Mouse (Mus musculus) MEL (cell line): ENCODE results near the gene Gm45623. TPM values are rescaled to one million over a fixed set of nuclear protein-coding genes. Genes with fewer than 3 reads are reported as not detected.

ENCODE experiments used
- DNase-seq: peaks from one replicate; pipeline ENCODE4 v3.0.0; 2011; ENCODE audit warnings: low read depth, low spot score
- H3K27ac ChIP-seq: 2 replicates; pipeline ENCODE4 v1.5.1; 2012; ENCODE audit warnings: low read depth, mild to moderate bottlenecking, control low read depth, low read length, moderate library complexity; ENCODE audit not compliant: control insufficient read depth
- H3K27me3 ChIP-seq, 2 experiments: fragments of 150-350 bp in 1 of 2; sonication (generic) in 1 of 2; 2 replicates each; pipeline ENCODE4 v1.6.1; 2012; ENCODE audit warnings: low read length in 2 of 2, mild to moderate bottlenecking in 2 of 2, improper control_type of control experiment in 1 of 2, moderate library complexity in 1 of 2; ENCODE audit not compliant: insufficient read depth in 2 of 2, control insufficient read depth in 1 of 2
- H3K36me3 ChIP-seq, 2 experiments: 2 replicates each; pipeline ENCODE4 v1.6.1; 2012 to 2014; ENCODE audit warnings: low read length in 2 of 2, improper control_type of control experiment in 1 of 2, inconsistent platforms in 1 of 2, mild to moderate bottlenecking in 1 of 2; ENCODE audit not compliant: insufficient read depth in 2 of 2, control insufficient read depth in 1 of 2
- H3K4me1 ChIP-seq, 2 experiments: fragments of 150-350 bp in 1 of 2; sonication (generic) in 1 of 2; 2 replicates each; pipeline ENCODE4 v1.6.1; 2012; ENCODE audit warnings: low read length in 2 of 2, improper control_type of control experiment in 1 of 2, mild to moderate bottlenecking in 1 of 2; ENCODE audit not compliant: insufficient read depth in 2 of 2, control insufficient read depth in 1 of 2
- H3K4me3 ChIP-seq, 2 experiments: fragments of 150-350 bp in 1 of 2; sonication (generic) in 1 of 2; 2 replicates each; pipeline ENCODE4 v1.5.1; 2012; ENCODE audit warnings: low read depth in 2 of 2, low read length in 2 of 2, mild to moderate bottlenecking in 2 of 2, moderate library complexity in 2 of 2, control low read depth in 1 of 2, improper control_type of control experiment in 1 of 2; ENCODE audit not compliant: control insufficient read depth in 1 of 2, insufficient read depth in 1 of 2
- H3K79me2 ChIP-seq: 2 replicates; pipeline ENCODE4 v1.6.1; 2012; ENCODE audit warnings: mild to moderate bottlenecking, low read length, moderate library complexity; ENCODE audit not compliant: control insufficient read depth, poor library complexity, insufficient read depth
- H3K9ac ChIP-seq: 2 replicates; pipeline ENCODE4 v1.6.1; 2012; ENCODE audit warnings: low read depth, mild to moderate bottlenecking, control low read depth, low read length, moderate library complexity; ENCODE audit not compliant: control insufficient read depth, poor library complexity, severe bottlenecking
- H3K9me3 ChIP-seq: fragments of 150-350 bp; sonication (generic); replicated peaks from 2 replicates; pipeline ENCODE4 v1.6.1; 2012; ENCODE audit warnings: mild to moderate bottlenecking, low read length, improper control_type of control experiment, moderate library complexity; ENCODE audit not compliant: insufficient read depth
- BHLHE40 ChIP-seq: IDR thresholded peaks from 2 replicates; pipeline ENCODE4 v1.6.1; 2012; ENCODE audit warnings: low read depth, mild to moderate bottlenecking, inconsistent platforms, low read length, improper control_type of control experiment, borderline replicate concordance
- ELF1 ChIP-seq: IDR thresholded peaks from 2 replicates; pipeline ENCODE4 v1.6.1; 2014; ENCODE audit warnings: low read depth, mild to moderate bottlenecking, inconsistent platforms, low read length, improper control_type of control experiment, moderate library complexity
- EP300 ChIP-seq, 2 experiments: IDR thresholded peaks; 2 replicates each; pipeline ENCODE4 v1.6.1; 2011; ENCODE audit warnings: improper control_type of control experiment in 2 of 2, low read length in 2 of 2, low read depth in 1 of 2, mild to moderate bottlenecking in 1 of 2
- ETS1 ChIP-seq: IDR thresholded peaks from 2 replicates; pipeline ENCODE4 v1.6.1; 2012; ENCODE audit warnings: low read depth, mild to moderate bottlenecking, inconsistent platforms, low read length, improper control_type of control experiment, moderate library complexity
- GATA1 ChIP-seq: IDR thresholded peaks from 2 replicates; pipeline ENCODE4 v1.6.1; 2011; ENCODE audit warnings: low read depth, low read length, improper control_type of control experiment
- KAT2A ChIP-seq: conservative IDR thresholded peaks from 2 replicates; pipeline ENCODE4 v1.6.1; 2012; ENCODE audit warnings: low read depth, low read length, improper control_type of control experiment, inconsistent platforms
- MAZ ChIP-seq: IDR thresholded peaks from 2 replicates; pipeline ENCODE4 v1.6.1; 2012; ENCODE audit warnings: low read depth, mild to moderate bottlenecking, inconsistent platforms, low read length, improper control_type of control experiment
- MXI1 ChIP-seq: IDR thresholded peaks from 2 replicates; pipeline ENCODE4 v1.6.1; 2011; ENCODE audit warnings: mild to moderate bottlenecking, low read depth, low read length, improper control_type of control experiment
- MYC ChIP-seq: IDR thresholded peaks from 2 replicates; pipeline ENCODE4 v1.6.1; 2011; ENCODE audit warnings: low read depth, mild to moderate bottlenecking, low read length, improper control_type of control experiment, moderate library complexity
- NELFE ChIP-seq: IDR thresholded peaks from 2 replicates; pipeline ENCODE4 v1.6.1; 2011; ENCODE audit warnings: low read depth, low read length, improper control_type of control experiment
- NRF1 ChIP-seq: IDR thresholded peaks from 2 replicates; pipeline ENCODE4 v1.6.1; 2014; ENCODE audit warnings: low read depth, mild to moderate bottlenecking, inconsistent platforms, low read length, improper control_type of control experiment, moderate library complexity; ENCODE audit not compliant: poor library complexity, insufficient read depth, severe bottlenecking
- POLR2A ChIP-seq, 2 experiments: IDR thresholded peaks; 2 replicates each; pipeline ENCODE4 v1.6.1; 2011 to 2012; ENCODE audit warnings: low read length in 2 of 2, mild to moderate bottlenecking in 2 of 2, control low read depth in 1 of 2, improper control_type of control experiment in 1 of 2, low read depth in 1 of 2, moderate library complexity in 1 of 2; ENCODE audit not compliant: control insufficient read depth in 1 of 2, insufficient read depth in 1 of 2, poor library complexity in 1 of 2
- POLR2AphosphoS5 ChIP-seq: IDR thresholded peaks from 2 replicates; pipeline ENCODE4 v1.6.1; 2012; ENCODE audit warnings: low read depth, borderline replicate concordance, mild to moderate bottlenecking, inconsistent platforms, low read length, moderate library complexity, mixed read lengths
- RAD21 ChIP-seq: IDR thresholded peaks from 2 replicates; pipeline ENCODE4 v1.6.1; 2011; ENCODE audit warnings: mild to moderate bottlenecking, low read depth, low read length, improper control_type of control experiment
- SIN3A ChIP-seq: IDR thresholded peaks from 2 replicates; pipeline ENCODE4 v1.6.1; 2012; ENCODE audit warnings: low read length, improper control_type of control experiment, inconsistent platforms
- TAL1 ChIP-seq: IDR thresholded peaks from 2 replicates; pipeline ENCODE4 v1.6.1; 2012; ENCODE audit warnings: mild to moderate bottlenecking, inconsistent platforms, low read length, moderate library complexity, mixed read lengths
- TCF12 ChIP-seq: IDR thresholded peaks from 2 replicates; pipeline ENCODE4 v1.6.1; 2014; ENCODE audit warnings: low read depth, mild to moderate bottlenecking, inconsistent platforms, low read length, improper control_type of control experiment, moderate library complexity
- UBTF ChIP-seq: IDR thresholded peaks from 2 replicates; pipeline ENCODE4 v1.6.1; 2012; ENCODE audit warnings: low read depth, mild to moderate bottlenecking, inconsistent platforms, low read length, improper control_type of control experiment, moderate library complexity, borderline replicate concordance; ENCODE audit not compliant: insufficient read depth
- USF1 ChIP-seq: IDR thresholded peaks from 2 replicates; pipeline ENCODE4 v1.6.1; 2014; ENCODE audit warnings: low read depth, mild to moderate bottlenecking, inconsistent platforms, low read length, improper control_type of control experiment, moderate library complexity
- USF2 ChIP-seq, 2 experiments: IDR thresholded peaks; 2 replicates each; pipeline ENCODE4 v1.6.1; 2011 to 2012; ENCODE audit warnings: improper control_type of control experiment in 2 of 2, low read length in 2 of 2, borderline replicate concordance in 1 of 2, inconsistent platforms in 1 of 2, low read depth in 1 of 2, mild to moderate bottlenecking in 1 of 2; ENCODE audit not compliant: insufficient read depth in 1 of 2
- ZKSCAN1 ChIP-seq: IDR thresholded peaks from 2 replicates; pipeline ENCODE4 v1.6.1; 2012; ENCODE audit warnings: low read depth, mild to moderate bottlenecking, inconsistent platforms, low read length, improper control_type of control experiment, moderate library complexity
- ZMIZ1 ChIP-seq: IDR thresholded peaks from 2 replicates; pipeline ENCODE4 v1.6.1; 2012; ENCODE audit warnings: low read depth, mild to moderate bottlenecking, inconsistent platforms, low read length, improper control_type of control experiment, moderate library complexity
- ZNF384 ChIP-seq: IDR thresholded peaks from 2 replicates; pipeline ENCODE4 v1.6.1; 2012; ENCODE audit warnings: low read depth, mild to moderate bottlenecking, inconsistent platforms, low read length, improper control_type of control experiment
- polyA plus RNA-seq, 2 experiments: library from polyadenylated mRNA; stranded (reverse) in 1 of 2; unstranded in 1 of 2; fragments of >175 nt in 1 of 2; fragments of >200 nt in 1 of 2; gene quantifications; 2 replicates each; pipeline versions ENCODE4 v1.2.1 to v1.2.4; 2012; ENCODE audit warnings: low replicate concordance in 2 of 2, low read depth in 1 of 2; ENCODE audit not compliant: insufficient read length in 2 of 2, insufficient read depth in 1 of 2, missing spikeins in 1 of 2
- total RNA-seq: library from RNA; depleted of rRNA; stranded (reverse); fragments of 300-350 nt; gene quantifications from 2 replicates; pipeline ENCODE4 v1.2.3, GENCODE M21; 2012

The Gm45623 gene
- total and polyA plus RNA-seq, 3 experiments, result not detected

- H3K79me2 ChIP-seq, result peaks cover 21% of the 10 kb centered on the region
- H3K9ac ChIP-seq, result peak overlapping the region; percentile 81
- no peak for TF ChIP-seq NELFE
- TF ChIP-seq TCF12, result peak; percentile 75
- TF ChIP-seq ETS1, result peak; percentile 91
- TF ChIP-seq GATA1, result peak; percentile 83
- TF ChIP-seq BHLHE40, result 0 out of 2 replicates have a peak, but pooled peaks have one; percentile 15
- TF ChIP-seq TAL1, result peak; percentile 3; the same call in 1 of the 2 replicates
- TF ChIP-seq ZKSCAN1, result no peak
- TF ChIP-seq USF2 (IDR thresholded peaks at IDR 0.05; ENCODE audit: borderline replicate concordance in 1 of 2, insufficient read depth in 1 of 2, low read depth in 1 of 2, low read length in 2 of 2), result no peak
- TF ChIP-seq MXI1, result peak; percentile 73
- peak; percentile 58 to 79 for TF ChIP-seq EP300 (IDR thresholded peaks at IDR 0.05; ENCODE audit: low read depth in 1 of 2, low read length in 2 of 2)
- no peak for TF ChIP-seq ELF1
- peak; percentile 61; the same call in 1 of the 2 replicates for TF ChIP-seq MAZ
- no peak for TF ChIP-seq POLR2AphosphoS5
- peak; percentile 94 for TF ChIP-seq SIN3A
- peak overlapping the region; percentile 93 for H3K27ac ChIP-seq
- peak overlapping the region; percentile 55 to 78 for H3K4me3 ChIP-seq
- H3K9me3 ChIP-seq, result no peaks in the 10 kb centered on the region
- DNase-seq, result no peak
- peaks cover 0 to 14% of the 10 kb centered on the region in 2 experiments; a peak in 1 of 4 replicates for H3K4me1 ChIP-seq
- H3K27me3 ChIP-seq, result no peaks in the 10 kb centered on the region
- H3K36me3 ChIP-seq, result peaks cover 0 to 10% of the 10 kb centered on the region in 2 experiments; a peak in 3 of 4 replicates
Measured at GRCm38 (mm10) chr13:56703871-56704321, 49.7 kb downstream of the Gm45623 start.

GRCm38 (mm10) chr13:56703222-56703870 is 50.3 kb downstream of the Gm45623 start:
- peaks cover 0 to 14% of the 10 kb centered on the region in 2 experiments; a peak in 1 of 4 replicates for H3K4me1 ChIP-seq
- H3K79me2 ChIP-seq, result peaks cover 20% of the 10 kb centered on the region
- peak overlapping the region; percentile 89 for H3K9ac ChIP-seq
- H3K4me3 ChIP-seq, result peak overlapping the region; percentile 78 to 97
- DNase-seq, result peak; percentile 90
- H3K9me3 ChIP-seq, result no peaks in the 10 kb centered on the region
- peaks cover 0 to 10% of the 10 kb centered on the region in 2 experiments; a peak in 3 of 4 replicates for H3K36me3 ChIP-seq
- no peaks in the 10 kb centered on the region for H3K27me3 ChIP-seq
- no peak for TF ChIP-seq NELFE
- no peak for TF ChIP-seq TCF12
- TF ChIP-seq MYC, result no peak
- TF ChIP-seq USF2 (IDR thresholded peaks at IDR 0.05; ENCODE audit: borderline replicate concordance in 1 of 2, insufficient read depth in 1 of 2, low read depth in 1 of 2, low read length in 2 of 2), result no peak
- TF ChIP-seq KAT2A, result no peak
- no peak for TF ChIP-seq ZNF384
- no peak for TF ChIP-seq RAD21
- no peak for TF ChIP-seq USF1
- TF ChIP-seq ZMIZ1, result no peak
- TF ChIP-seq NRF1, result peak; percentile 72
- TF ChIP-seq POLR2A (IDR thresholded peaks at IDR 0.05; ENCODE audit: control insufficient read depth in 1 of 2, insufficient read depth in 1 of 2, low read depth in 1 of 2, low read length in 2 of 2, poor library complexity in 1 of 2), result peak in 1 of 2 experiments; percentile 32; a peak in 1 of 4 replicates
- TF ChIP-seq UBTF, result peak; percentile 78; the same call in 1 of the 2 replicates
- peak overlapping the region; percentile 93 for H3K27ac ChIP-seq
